Mouse (Mus musculus) natural killer cell, adult 2 months (primary cell): ENCODE measurements around the gene Polr1b.
A peak's percentile ranks its signal among the peaks of the same experiment; 100 is the strongest.

Experiments used
- DNase-seq, 2 experiments: peaks; one replicate each; pipeline ENCODE4 v3.0.0; 2022; ENCODE audit warnings: low spot score in 2 of 2

Polr1b gene

GRCm38 (mm10) chr2:129116368-129116739, 15.6 kb downstream of the Polr1b start:
- DNase-seq = no peak

DNA sequence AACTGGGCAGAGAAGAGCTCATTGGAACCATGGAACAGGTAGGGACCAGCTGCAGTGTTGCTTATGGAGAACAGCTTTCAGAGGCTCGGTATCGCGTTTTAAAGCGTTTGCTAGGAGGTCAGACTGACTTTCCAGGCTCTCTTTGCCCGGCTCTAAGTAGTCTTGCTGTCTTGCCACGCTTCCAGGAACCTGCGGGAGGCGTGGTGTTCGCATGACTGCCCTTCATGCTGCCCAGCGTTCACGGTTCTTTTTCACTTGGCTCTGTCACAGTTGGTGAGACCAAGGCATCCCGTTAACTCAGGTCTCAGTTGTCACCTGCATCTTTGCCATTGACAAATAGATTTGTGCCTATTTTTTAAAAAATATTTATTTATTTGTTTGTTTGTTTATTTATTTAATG, 17.3 kb downstream of the Polr1b start:
- DNase-seq = no peak

- no peak for DNase-seq
Measured at GRCm38 (mm10) chr2:129121986-129122385, 21.2 kb downstream of the Polr1b start.

- DNase-seq = peak; percentile 86 to 92
Measured at GRCm38 (mm10) chr2:129129412-129129929, 28.7 kb downstream of the Polr1b start, which contains the start of gene Chchd5. Chchd5 (plus strand) TSS chr2:129129700.

- DNase-seq = peak; percentile 3 to 29
Measured at GRCm38 (mm10) chr2:129129987-129130545, 29.3 kb downstream of the Polr1b start.

DNA sequence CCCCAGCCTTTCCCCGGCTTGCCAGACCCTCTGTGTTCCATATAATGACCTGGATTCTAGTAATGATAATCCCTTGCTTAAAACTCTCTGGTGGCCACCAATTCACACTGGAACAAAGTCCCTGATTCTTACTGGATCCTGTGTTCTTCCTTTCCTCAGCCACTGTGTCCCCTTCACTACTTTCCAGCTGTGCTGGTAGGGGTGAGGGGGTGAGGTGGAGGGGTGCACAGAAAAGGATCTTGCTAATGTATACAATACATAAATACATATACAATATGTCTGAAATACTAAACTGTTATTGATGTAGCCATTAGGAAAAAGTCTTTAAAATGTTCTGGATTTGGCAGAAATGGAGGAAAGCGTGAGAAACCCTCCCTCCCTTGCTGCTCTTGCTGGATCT, 30.0 kb downstream of the Polr1b start:
- no peak for DNase-seq

GRCm38 (mm10) chr2:129132231-129132630, 31.4 kb downstream of the Polr1b start:
- no peak for DNase-seq

DNA sequence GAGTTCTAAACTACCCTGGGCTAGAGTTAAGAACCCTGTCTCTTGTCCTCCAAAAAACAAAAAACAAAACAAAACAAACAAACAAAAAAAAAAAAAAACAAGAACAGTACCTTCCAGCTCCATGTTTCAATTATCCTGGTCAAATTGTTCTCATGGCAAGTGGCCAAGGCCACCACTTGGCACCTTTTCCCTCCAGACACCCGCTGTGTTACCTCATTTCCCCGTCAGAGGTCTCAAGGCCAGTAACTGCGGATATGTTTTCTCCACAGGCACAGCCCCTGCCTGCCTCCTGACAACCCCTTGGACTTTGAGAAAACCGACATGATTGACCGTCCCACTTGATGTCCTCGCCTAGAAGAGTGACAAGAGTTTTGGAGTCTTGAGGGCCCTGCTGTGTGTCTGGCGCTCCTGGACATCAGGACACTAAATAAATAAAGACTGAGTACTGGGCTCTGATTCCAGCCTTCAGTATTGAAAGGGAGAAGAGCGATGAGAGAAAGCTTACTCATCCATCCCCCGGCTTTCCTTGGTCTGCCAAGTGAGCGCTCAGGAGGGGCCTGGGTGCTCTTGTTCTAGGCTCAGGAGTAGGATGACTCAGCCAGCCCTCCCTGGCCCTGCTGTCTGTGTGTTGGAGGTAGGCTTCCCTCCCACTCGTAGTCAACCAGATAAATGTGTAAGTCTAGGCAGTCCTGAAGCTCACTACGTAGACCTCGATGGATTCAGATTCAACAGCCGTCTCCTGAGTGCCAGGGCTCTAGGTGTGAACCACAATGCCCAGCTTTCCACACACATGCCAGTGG, 32.4 kb downstream of the Polr1b start:
- no peak for DNase-seq

- no peak for DNase-seq
Measured at GRCm38 (mm10) chr2:129139906-129140305, 39.1 kb downstream of the Polr1b start.

- no peak for DNase-seq
Measured at GRCm38 (mm10) chr2:129148836-129149235, 48.0 kb downstream of the Polr1b start.

- DNase-seq = no peak
Measured at GRCm38 (mm10) chr2:129150386-129150785, 49.6 kb downstream of the Polr1b start.

DNA sequence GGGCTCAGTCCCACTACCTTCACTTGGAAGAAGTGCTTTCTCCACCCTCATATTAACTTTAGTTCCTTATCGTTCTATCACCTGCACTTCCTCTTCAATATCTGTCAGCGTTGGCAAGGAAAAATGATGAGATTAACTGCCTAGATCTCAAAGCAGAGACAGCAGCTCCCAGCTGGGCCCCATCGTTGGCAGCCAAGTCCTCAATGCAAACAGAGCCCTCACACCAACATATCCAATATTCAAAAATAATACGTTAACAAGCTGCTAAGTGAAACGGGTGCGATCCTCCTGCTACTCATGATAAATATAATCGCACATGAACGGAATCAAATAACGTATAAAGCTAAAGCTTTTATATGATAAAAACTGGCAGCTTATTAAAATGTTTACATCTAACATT, 50.3 kb downstream of the Polr1b start:
- no peak for DNase-seq

DNA sequence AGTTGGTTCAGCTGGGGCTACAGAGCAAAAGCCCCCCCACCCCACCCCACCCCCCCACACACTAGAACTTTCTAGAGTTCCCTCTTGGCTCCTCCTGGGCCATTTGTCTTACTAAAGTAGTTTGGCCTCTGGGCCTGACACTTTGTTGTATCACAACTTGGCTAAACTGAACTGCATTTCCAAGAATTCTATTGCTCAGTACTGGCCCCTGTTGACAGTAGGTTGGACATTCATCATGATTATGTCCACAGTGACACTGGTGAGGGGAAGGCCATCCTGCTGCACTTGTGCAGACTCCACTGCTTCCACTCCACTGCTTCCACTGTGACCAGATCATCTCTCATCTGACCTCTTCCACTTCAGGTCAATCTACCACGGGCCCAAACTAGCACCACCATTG, 52.0 kb downstream of the Polr1b start:
- DNase-seq = no peak

GRCm38 (mm10) chr2:129164815-129165214, 64.0 kb downstream of the Polr1b start:
- DNase-seq = no peak

DNA sequence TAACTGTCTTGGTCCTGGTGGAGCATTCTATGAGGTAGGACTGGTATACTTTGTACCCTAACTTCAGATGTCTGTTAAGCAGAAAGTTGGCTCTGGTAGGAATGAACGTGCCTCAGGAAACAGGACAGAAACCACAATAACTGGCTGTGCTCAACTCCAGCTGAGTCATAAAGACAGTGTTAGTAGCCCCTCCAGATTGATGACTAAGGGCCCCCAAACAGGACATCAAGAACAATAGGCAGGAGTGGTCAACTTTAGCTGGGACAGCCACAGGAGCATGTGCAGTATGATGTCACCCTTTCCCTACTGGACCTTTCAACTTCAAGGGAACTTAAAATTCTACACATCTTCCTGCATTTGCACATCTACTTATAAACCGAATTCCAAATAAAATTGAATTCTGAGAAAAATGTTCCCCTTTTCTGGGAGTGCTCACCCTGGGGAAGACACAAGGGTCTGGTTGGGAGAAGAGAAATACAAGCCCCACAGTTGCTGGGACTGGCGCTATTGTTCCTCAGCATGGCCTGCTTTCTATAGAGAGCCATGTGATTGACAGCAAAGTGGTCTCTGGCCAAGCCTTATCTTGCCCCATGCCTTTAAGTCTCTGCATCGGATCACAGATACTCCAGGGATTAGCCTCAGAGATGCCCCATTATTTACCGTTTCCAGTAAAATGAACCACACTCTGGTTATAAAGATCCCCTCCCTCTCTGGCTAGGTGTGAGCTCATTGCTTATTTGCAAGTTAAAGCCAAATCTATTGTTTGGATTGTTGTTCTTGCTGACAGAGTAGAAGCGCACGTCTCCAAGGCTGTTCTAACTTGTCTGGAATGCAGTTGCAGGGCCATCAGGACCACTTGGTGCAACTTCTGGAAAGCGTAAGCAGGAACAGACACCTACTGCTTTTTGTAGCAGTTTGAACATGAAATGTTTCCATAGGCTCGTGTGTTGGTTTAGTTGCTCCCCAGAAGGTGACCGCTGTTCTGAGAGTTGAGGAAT, 66.0 kb downstream of the Polr1b start:
- no peak for DNase-seq

DNA sequence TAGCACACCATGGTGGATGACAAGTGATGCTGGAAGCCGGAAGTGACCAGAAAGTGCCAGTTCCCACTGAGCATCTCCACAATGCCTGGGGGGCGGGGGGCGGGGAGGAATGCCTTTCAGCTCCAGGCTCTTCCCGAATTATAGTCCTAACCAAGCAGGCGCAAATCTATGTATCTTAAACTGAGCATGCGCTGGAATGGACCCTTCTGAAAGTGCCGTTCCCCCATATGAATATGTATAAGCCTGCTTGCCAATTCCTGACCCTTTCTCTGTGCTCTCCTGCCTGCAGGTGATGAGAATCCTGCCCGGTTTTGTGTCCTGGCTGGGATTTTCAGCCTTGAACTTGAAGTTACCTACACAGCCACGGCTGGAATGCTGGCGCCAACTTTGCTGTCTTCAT, 72.6 kb downstream of the Polr1b start:
- DNase-seq = no peak

- peak; percentile 58 to 66 for DNase-seq
Measured at GRCm38 (mm10) chr2:129174474-129174873, 73.7 kb downstream of the Polr1b start.

GRCm38 (mm10) chr2:129175636-129176035, 74.8 kb downstream of the Polr1b start:
- peak in 1 of 2 experiments; percentile 18 for DNase-seq
